Mouse (Mus musculus): ENCODE measurements around the gene Tomm7. TPM values are rescaled to one million over a fixed set of nuclear protein-coding genes. Genes with fewer than 3 reads are reported as not detected.
"Not testable (repeated sequence)": the region's sequence is repeated elsewhere in the genome, so short reads cannot be mapped to it uniquely, and the experiment has no call there.

Tomm7 gene
- polyA plus RNA-seq, 1 experiment from 2014 or later, result 111 TPM

- peak; percentile 97 for ATAC-seq (ENCODE audit: insufficient number of reproducible peaks, insufficient read depth, low FRiP score, low TSS enrichment)
- Histone ChIP-seq H3K36me3 (peaks cover 36% of the 10 kb centered on the region), H3K4me2 (replicated peaks) (peak overlapping the region; percentile 76), H3K9ac (peak overlapping the region; percentile 78), H3K4me3 (peak overlapping the region; percentile 76), H3K27ac (0 out of 2 replicates have a peak overlapping the region, but pooled peaks have one; percentile 12), H3K4me1 (peaks cover 6% of the 10 kb centered on the region), H3K9me3 (no peaks in the 10 kb centered on the region), H3K27me3 (no peaks in the 10 kb centered on the region)
- WGBS, result under 1% methylated on average over 60 of the region's 61 CpGs
Measured at GRCm38 (mm10) chr5:23850345-23851159, 6.6 kb upstream of the Tomm7 start.

GRCm38 (mm10) chr5:23845141-23845540, 1.2 kb upstream of the Tomm7 start:
- 84% methylated on average over 3 of the region's 3 CpGs for WGBS
- Histone ChIP-seq H3K4me2 (replicated peaks) (no peak overlapping the region), H3K27me3 (no peaks in the 10 kb centered on the region), H3K36me3 (peaks cover under 1% of the 10 kb centered on the region; the same call in 1 of the 2 replicates), H3K9me3 (no peaks in the 10 kb centered on the region), H3K27ac (no peak overlapping the region), H3K4me3 (no peak overlapping the region), H3K9ac (no peak overlapping the region), H3K4me1 (peaks cover 6% of the 10 kb centered on the region; the same call in 1 of the 2 replicates)
- no peak for ATAC-seq (ENCODE audit: insufficient number of reproducible peaks, insufficient read depth, low FRiP score, low TSS enrichment)

- peak overlapping the region; percentile 82 for H3K27ac ChIP-seq
- peak overlapping the region; percentile 75 for H3K4me2 ChIP-seq (replicated peaks)
- peaks cover 3% of the 10 kb centered on the region; the same call in 1 of the 2 replicates for H3K36me3 ChIP-seq
- no peaks in the 10 kb centered on the region for H3K9me3 ChIP-seq
- H3K27me3 ChIP-seq, result no peaks in the 10 kb centered on the region
- WGBS, result 30% methylated on average over 7 of the region's 7 CpGs
- no peak for ATAC-seq (ENCODE audit: insufficient number of reproducible peaks, insufficient read depth, low FRiP score, low TSS enrichment)
- H3K4me3 ChIP-seq, result peak overlapping the region; percentile 66
- peaks cover 6% of the 10 kb centered on the region; the same call in 1 of the 2 replicates for H3K4me1 ChIP-seq
- peak overlapping the region; percentile 55 for H3K9ac ChIP-seq
Measured at GRCm38 (mm10) chr5:23844531-23844841, 525 bp upstream of the Tomm7 start.

- no peak for ATAC-seq (ENCODE audit: insufficient number of reproducible peaks, insufficient read depth, low FRiP score, low TSS enrichment)
- Histone ChIP-seq H3K4me1 (peaks cover 5% of the 10 kb centered on the region; the same call in 1 of the 2 replicates), H3K9me3 (no peaks in the 10 kb centered on the region), H3K4me2 (replicated peaks) (no peak overlapping the region), H3K36me3 (peaks cover 14% of the 10 kb centered on the region), H3K27me3 (no peaks in the 10 kb centered on the region), H3K9ac (no peak overlapping the region), H3K4me3 (no peak overlapping the region), H3K27ac (no peak overlapping the region)
- 92% methylated on average over 7 of the region's 7 CpGs for WGBS
Measured at GRCm38 (mm10) chr5:23838158-23838557, 5.8 kb downstream of the Tomm7 start.

- not testable (repeated sequence) for H3K9ac ChIP-seq; ATAC-seq (ENCODE audit: insufficient number of reproducible peaks, insufficient read depth, low FRiP score, low TSS enrichment); H3K4me1 ChIP-seq; H3K4me3 ChIP-seq; H3K9me3 ChIP-seq; H3K4me2 ChIP-seq (replicated peaks); H3K27ac ChIP-seq
- Histone ChIP-seq H3K36me3 (peaks cover 14% of the 10 kb centered on the region), H3K27me3 (peaks cover 12% of the 10 kb centered on the region)
- 78% methylated on average over 1 of the region's 1 CpGs for WGBS
Measured at GRCm38 (mm10) chr5:23835691-23836090, 8.3 kb downstream of the Tomm7 start.

- Histone ChIP-seq H3K9ac (no peak overlapping the region), H3K9me3 (no peaks in the 10 kb centered on the region)
- no peak for ATAC-seq (ENCODE audit: insufficient number of reproducible peaks, insufficient read depth, low FRiP score, low TSS enrichment)
Measured at GRCm38 (mm10) chr5:23830897-23831752, 12.8 kb downstream of the Tomm7 start.

GRCm38 (mm10) chr5:23826321-23827004, 17.5 kb downstream of the Tomm7 start:
- 35% methylated on average over 11 of the region's 11 CpGs for WGBS
- Histone ChIP-seq H3K4me3 (no peak overlapping the region), H3K27ac (no peak overlapping the region), H3K36me3 (no peaks in the 10 kb centered on the region), H3K27me3 (peaks cover 17% of the 10 kb centered on the region), H3K9ac (no peak overlapping the region), H3K9me3 (no peaks in the 10 kb centered on the region), H3K4me2 (replicated peaks) (no peak overlapping the region), H3K4me1 (no peaks in the 10 kb centered on the region)
- no peak for ATAC-seq (ENCODE audit: insufficient number of reproducible peaks, insufficient read depth, low FRiP score, low TSS enrichment)

More at GRCm38 (mm10) chr5:23830897-23831752, 12.8 kb downstream of the Tomm7 start:
- Histone ChIP-seq H3K36me3 (no peaks in the 10 kb centered on the region), H3K4me2 (replicated peaks) (peak overlapping the region; percentile 29), H3K27ac (no peak overlapping the region), H3K27me3 (peaks cover 22% of the 10 kb centered on the region), H3K4me1 (no peaks in the 10 kb centered on the region), H3K4me3 (peak overlapping the region; percentile 16; the same call in 1 of the 2 replicates)
- WGBS, result 37% methylated on average over 58 of the region's 58 CpGs

- Histone ChIP-seq H3K4me2 (replicated peaks) (no peak overlapping the region), H3K4me3 (no peak overlapping the region), H3K4me1 (no peaks in the 10 kb centered on the region), H3K27me3 (peaks cover 6% of the 10 kb centered on the region; the same call in 1 of the 2 replicates), H3K36me3 (peaks cover 11% of the 10 kb centered on the region), H3K9ac (no peak overlapping the region), H3K27ac (no peak overlapping the region), H3K9me3 (no peaks in the 10 kb centered on the region)
- WGBS, result 80% methylated on average over 8 of the region's 8 CpGs
- ATAC-seq (ENCODE audit: insufficient number of reproducible peaks, insufficient read depth, low FRiP score, low TSS enrichment), result no peak
Measured at GRCm38 (mm10) chr5:23824171-23824733, 19.7 kb downstream of the Tomm7 start.

- no peak for ATAC-seq (ENCODE audit: insufficient number of reproducible peaks, insufficient read depth, low FRiP score, low TSS enrichment)
- WGBS, result 77% methylated on average over 11 of the region's 11 CpGs
- no peak overlapping the region for H3K27ac ChIP-seq
- H3K4me1 ChIP-seq, result no peaks in the 10 kb centered on the region
- peaks cover 23% of the 10 kb centered on the region for H3K36me3 ChIP-seq
- no peak overlapping the region for H3K4me2 ChIP-seq (replicated peaks)
- no peak overlapping the region for H3K9ac ChIP-seq
- no peak overlapping the region for H3K4me3 ChIP-seq
- no peaks in the 10 kb centered on the region for H3K27me3 ChIP-seq
- no peaks in the 10 kb centered on the region for H3K9me3 ChIP-seq
Measured at GRCm38 (mm10) chr5:23822306-23822705, 21.7 kb downstream of the Tomm7 start.

- no peak for ATAC-seq (ENCODE audit: insufficient number of reproducible peaks, insufficient read depth, low FRiP score, low TSS enrichment)
- Histone ChIP-seq H3K27ac (no peak overlapping the region), H3K9me3 (no peaks in the 10 kb centered on the region), H3K4me2 (replicated peaks) (no peak overlapping the region), H3K27me3 (no peaks in the 10 kb centered on the region), H3K4me3 (no peak overlapping the region), H3K36me3 (peaks cover 66% of the 10 kb centered on the region), H3K4me1 (no peaks in the 10 kb centered on the region), H3K9ac (no peak overlapping the region)
- 92% methylated on average over 15 of the region's 15 CpGs for WGBS
Measured at GRCm38 (mm10) chr5:23816681-23817080, 27.3 kb downstream of the Tomm7 start.

- Histone ChIP-seq H3K27me3 (no peaks in the 10 kb centered on the region), H3K27ac (no peak overlapping the region), H3K9me3 (no peaks in the 10 kb centered on the region), H3K9ac (no peak overlapping the region), H3K4me3 (no peak overlapping the region), H3K4me2 (replicated peaks) (no peak overlapping the region), H3K4me1 (no peaks in the 10 kb centered on the region), H3K36me3 (peaks cover 74% of the 10 kb centered on the region)
- 82% methylated on average over 5 of the region's 5 CpGs for WGBS
- no peak for ATAC-seq (ENCODE audit: insufficient number of reproducible peaks, insufficient read depth, low FRiP score, low TSS enrichment)
Measured at GRCm38 (mm10) chr5:23814841-23815240, 29.1 kb downstream of the Tomm7 start.

Measured in embryonic facial prominence, embryonic 12.5 days (tissue).